Mouse (Mus musculus) spleen, embryonic (tissue): ENCODE results near the gene Kazald1.
"Not testable (repeated sequence)": the region's sequence is repeated elsewhere in the genome, so short reads cannot be mapped to it uniquely, and the experiment has no call there.

Source experiments
- CTCF ChIA-PET: fragments of 350-600 bp; sonication (Branson Sonifier 250); formaldehyde crosslinking; loops from one replicate; lab custom pipeline; 2022; lab: Charles Lee

Gene Kazald1

DNA sequence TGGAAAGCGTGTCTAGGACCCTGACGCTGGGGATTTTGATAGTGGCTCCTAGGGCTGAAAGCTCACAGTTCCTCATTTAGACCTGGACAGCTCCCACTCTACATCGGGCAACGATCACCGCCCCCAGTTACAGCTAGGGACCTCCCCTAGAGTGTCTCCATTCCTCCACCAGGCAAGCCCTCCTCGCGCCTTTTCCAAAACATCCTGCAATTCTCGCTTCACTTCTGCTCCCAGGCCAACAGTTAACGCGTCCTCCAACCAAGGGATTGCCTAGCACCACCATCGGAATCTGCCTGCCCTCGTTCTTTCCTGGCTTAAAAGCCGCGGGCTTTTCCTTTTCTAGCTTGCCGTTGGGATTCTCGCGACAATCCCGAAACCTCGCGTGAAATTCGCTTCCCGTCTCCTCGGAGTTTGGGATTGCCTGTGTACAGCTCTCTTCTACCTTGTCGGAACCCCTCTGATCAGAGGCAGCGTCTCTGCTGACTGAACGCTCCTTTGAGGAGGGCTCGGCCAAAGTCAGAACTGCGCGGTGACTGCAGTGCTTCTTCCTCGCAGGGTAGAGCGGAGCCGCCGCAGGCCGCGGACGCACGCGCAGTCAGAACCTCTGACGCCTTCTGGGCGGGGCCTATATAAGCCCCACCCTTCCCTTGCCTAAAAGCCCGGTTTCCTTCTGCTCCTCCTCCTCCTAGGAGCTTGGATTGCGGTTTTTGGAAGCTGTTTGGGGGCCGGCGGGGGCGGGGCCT lies at the start of gene Kazald1:
Gene Kazald1 (plus strand): TSS at position 662 of the 743 bp plus-strand sequence.
- CTCF ChIA-PET: interaction anchor here (0.6 to 2.3 kb wide), 4 partner anchors 17 to 1616 kb away, joined by 3 to 9 read pairs (median 5); partner anchors contain the start of gene Twnk

DNA sequence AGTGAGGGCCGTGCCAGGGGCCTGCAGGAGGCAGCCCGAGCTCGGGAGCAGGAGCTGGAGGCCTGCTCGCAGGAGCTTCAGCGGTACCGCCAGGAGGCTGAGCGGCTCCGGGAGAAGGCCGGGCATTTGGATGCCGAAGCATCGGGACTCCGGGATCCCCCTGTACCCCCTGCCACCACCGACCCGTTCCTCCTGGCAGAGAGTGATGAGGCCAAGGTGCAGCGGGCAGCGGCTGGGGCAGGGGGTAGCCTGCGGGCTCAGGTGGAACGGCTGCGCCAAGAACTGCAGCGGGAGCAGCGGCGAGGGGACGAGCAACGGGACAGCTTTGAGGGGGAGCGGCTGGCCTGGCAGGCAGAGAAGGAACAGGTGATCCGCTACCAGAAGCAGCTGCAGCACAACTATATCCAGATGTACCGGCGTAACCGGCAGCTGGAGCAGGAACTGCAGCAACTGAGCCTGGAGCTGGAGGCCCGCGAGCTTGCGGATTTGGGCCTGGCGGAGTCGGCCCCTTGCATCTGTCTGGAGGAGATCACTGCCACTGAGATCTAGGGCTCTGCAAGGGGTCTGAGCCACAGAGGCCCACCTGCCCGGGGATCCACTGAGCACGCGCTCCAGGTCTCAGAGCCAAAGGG lies 49.0 kb upstream of the Kazald1 start:
- CTCF ChIA-PET: interaction anchor here (0.7 kb wide), 2 partner anchors 15 to 131 kb away, joined by 7 to 8 read pairs; no protein-coding TSS in a partner anchor

DNA sequence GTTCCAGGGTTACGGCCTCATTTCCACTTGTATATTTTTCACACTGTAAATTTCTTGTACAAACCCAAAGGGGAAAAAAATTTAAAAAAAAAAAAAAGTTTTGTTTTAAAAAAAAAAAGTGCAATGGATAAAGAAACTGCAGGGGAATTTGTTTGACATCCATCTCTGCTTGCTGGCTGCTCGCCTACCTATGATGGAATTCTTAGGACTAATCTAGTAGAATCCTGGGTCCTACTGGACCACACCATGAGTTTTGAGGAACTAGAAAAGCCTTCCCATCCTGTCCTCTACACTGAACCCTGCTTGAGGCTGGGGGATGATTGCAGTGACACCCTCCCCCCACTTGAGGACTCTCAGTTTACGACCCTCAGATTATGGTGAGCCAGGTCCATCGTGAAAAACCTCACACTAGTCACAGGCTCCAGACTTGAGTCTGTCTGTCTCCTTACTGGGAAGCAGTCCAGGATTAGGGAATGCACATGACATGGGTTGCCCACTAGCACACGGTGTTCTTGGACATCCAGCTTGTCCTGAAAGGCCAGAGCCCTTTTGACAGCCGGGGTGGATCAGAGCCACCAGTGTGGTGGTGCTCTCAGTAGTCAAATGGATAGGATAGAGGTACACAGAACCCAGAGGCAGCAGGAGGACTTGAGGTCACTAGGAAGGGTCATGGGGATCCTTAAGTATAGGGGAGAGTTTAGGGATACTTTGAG lies 47.9 kb upstream of the Kazald1 start:
- CTCF ChIA-PET: interaction anchor here (0.6 to 0.7 kb wide), 3 partner anchors 16 to 130 kb away, joined by 3 to 8 read pairs (median 7); no protein-coding TSS in a partner anchor

DNA sequence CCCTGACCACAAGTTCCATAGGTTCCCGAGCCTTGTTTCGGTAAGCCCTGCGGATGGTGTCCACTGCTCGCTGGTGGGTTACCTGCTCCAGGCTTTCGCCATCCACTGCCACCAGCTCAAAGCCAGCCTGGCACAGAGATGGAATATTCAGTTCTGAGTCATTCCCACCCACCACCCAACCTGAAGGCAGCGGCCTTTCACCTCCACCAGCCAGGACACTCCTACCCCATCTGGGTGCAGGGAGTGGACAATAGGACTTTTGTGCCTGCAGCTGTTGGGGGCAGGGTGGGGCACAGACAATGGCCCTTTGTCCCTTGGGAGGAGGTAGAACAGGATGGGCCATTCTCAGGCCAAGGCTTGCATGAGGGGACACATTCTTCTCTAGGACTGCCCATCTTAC lies 47.2 kb upstream of the Kazald1 start:
- CTCF ChIA-PET: no interaction called here

DNA sequence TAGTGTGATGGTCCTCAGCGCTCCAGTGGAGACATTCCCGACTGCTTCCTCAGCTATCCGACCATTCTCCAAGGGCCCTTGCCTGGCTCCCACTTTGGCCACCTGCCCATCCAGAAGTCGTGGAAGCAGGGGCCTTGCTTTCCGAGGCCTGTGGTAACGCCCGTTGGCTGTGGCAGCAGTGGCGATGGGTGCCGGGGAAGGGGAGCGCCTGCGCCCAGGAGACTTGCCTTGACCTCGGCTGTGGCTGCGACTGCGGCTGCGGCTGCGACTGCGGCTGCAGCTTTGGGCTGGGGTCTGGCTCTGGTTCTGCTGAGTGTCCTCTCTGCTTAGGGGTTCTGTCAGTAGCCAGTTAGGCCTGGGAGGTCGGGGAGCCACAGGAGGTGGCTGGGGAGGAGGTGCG lies 46.3 kb upstream of the Kazald1 start:
- CTCF ChIA-PET: interaction anchor here (0.6 kb wide), 1 partner anchor 15 kb away, joined by 3 read pairs; no protein-coding TSS in a partner anchor

DNA sequence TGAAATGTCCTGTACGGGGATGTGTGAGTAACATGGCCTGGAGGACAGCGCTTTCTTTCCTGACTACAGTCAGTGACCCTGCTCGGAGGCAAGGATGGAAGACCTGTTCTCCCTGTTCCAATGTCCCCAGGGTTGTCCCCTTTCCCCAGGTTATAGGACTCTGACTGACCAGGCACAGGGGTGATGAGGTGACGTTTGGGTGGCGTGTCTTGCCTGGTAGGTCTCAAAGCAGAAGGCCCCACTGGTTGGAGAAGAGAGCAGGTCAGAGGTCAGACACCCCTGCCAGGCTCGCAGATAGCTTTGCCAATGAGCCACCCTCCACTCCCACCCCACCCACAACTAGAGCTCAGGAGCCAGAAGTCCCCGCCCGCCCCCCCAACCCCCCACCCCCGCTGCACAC lies 45.5 kb upstream of the Kazald1 start:
- CTCF ChIA-PET: interaction anchor here (1.0 to 3.6 kb wide), 3 partner anchors 13 to 22 kb away, joined by 3 to 29 read pairs (median 24); no protein-coding TSS in a partner anchor

DNA sequence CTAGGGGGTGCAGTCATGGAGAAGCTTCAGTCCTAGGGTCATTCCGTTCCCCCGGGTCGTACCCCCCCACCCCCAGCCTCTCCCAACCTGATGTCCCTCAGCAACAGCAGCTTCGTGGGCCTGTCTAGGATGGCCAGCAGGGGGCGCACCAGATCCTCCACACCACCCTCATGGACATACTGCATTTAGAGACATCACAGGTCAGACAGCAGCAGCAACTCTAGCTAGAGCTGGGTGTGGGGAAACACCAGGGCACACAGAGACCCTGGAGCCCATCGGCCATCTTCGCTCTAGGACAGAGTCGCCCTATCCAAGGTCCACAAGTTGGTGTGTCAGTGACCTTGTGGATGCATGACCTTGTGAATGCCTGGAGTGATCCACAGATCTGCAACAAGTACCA lies 44.9 kb upstream of the Kazald1 start:
- CTCF ChIA-PET: interaction anchor here (0.6 to 3.6 kb wide), 5 partner anchors 10 to 150 kb away, joined by 3 to 29 read pairs (median 7); no protein-coding TSS in a partner anchor

DNA sequence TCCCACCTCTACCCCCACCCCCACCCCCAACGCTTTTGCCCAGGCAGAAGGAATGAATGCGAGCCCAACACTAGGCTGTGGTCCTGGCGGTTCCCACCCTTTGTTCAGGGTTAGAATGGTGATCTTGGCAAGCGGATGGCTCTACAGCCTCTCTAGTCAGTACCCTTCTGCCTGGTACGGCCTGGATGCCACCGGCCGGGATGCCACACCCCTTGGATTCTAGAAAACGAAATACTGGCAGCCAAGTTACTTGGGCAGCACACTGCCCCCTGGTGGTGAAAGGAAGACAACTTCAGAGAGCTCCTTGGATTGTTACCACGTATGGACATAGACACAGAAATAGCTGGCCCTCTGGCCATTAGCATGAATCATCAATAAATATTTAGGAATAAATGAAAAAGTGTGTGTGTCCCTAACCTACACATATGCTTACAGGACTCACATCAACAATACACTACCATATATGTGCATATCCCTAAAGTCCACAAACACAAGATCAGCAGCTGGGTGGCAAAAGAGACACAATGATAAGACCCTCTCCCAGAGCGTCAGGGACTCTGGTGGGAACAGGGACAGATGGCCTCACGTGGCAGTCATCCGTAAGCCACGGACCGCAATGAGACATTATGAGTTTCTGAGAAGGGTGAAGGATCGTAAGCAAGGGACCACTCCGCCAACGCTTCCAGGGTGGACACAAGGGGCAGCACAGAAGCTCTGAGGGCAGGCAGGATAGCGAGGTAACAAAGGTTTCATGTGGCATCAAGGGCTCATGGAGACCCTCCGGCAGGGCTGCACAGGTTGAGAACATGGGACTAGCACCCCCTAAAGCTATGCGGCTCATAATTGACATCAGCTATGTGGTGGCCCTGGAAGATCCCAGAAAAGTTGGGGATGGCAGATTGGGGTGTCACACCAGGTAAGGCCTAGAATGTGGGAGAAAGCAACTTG lies 44.0 kb upstream of the Kazald1 start:
- CTCF ChIA-PET: interaction anchor here (0.6 to 3.6 kb wide), 9 partner anchors 10 to 886 kb away, joined by 3 to 29 read pairs (median 4); partner anchors contain the start of genes Sfxn3 and Twnk

DNA sequence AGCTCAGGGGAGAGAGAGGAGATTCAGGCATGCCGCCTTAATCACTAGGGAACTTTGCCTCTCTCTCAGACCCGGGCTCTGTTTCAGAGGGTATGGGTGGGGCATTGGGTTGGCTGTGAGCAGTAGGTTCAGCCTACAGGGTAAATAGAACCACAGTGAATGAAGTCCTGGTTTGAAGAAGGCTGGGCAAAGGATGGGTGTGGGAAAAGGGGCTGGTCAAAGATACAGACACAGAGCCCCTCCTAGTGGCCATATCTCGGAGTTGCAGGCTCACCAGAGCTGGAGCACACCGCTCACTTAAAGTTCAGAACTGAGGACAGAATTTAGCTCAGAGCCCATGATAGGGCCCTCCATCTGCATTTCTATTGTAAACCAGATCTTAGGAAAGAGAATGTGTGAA lies 43.3 kb upstream of the Kazald1 start:
- CTCF ChIA-PET: interaction anchor here (1.1 to 3.6 kb wide), 4 partner anchors 15 to 26 kb away, joined by 3 to 29 read pairs (median 15); partner anchors contain the start of genes Sfxn3 and Twnk

DNA sequence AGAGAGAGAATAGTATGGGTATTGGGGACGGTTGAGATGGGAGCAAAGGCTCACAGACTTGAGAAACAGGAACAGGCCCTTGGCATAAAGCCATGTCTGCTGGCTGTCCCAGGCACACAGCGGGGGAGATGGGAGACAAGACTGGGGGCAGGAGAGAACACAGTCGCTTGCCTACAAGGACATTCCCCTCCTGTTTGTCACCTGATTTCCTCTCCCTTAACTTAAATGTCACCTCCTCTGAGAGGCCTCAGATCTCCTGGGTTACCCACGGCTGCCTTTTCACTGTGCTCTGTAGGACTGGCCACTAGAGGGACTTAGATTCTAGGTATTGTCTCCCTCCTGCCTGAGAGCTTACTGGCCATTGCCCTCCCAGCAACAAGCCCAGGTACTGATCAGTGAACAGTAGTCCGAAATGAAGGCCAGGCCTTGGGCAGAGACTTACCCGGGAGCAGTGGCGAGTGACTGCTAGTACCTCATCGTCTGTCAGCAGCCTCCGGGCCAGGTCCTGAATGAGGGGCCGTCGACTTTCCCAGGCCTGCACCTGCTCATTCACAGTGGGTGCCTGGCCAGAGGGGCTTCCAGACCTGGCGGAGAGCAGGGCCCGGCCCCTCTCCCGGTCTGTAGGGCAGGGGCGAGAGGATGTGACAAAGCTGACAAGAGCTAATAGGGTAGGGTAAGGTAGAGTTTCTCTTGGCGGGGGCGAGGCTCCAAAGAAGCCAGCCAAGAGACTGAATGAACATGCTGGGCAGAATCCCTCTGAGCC lies 42.3 kb upstream of the Kazald1 start:
- CTCF ChIA-PET: interaction anchor here (3.6 kb wide), 1 partner anchor 16 kb away, joined by 29 read pairs; no protein-coding TSS in a partner anchor

DNA sequence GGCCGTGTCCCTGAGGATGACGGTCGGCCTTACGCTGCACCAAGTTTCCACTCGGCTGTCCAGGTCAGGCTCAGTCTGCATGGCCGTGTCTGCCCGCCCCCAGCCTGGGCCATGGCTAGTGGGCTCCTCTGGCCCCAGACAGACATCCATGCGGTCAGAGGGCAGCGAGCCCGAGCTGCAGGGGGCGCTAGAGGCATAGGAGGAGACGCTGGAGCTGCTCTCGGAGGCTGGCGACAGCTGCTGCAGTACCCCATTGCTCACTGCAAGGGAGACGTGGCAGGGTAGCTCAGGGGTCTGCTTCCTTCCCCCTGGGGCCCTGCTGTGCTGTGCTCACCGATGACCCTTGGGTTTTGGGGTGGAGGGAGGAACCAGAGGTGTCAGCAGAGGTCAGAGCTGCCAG lies 38.2 kb upstream of the Kazald1 start:
- CTCF ChIA-PET: no interaction called here

DNA sequence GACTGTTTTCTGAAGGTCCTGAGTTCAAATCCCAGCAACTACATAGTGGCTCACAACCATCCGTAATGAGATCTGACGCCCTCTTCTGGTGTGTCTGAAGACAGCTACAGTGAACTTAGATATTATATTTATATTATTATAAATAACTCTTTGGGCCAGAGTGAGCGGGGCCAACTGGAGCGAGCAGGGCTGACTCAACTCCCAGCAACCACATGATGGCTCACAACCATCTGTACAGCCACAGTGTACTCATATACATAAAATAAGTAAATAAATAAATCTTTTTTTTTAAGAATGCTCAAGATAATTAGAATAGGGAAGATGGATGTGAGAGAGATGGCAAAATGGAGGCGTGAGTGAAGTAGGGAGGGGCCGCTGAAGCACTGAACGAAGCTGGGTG lies 36.8 kb upstream of the Kazald1 start:
- CTCF ChIA-PET: not testable (repeated sequence)

DNA sequence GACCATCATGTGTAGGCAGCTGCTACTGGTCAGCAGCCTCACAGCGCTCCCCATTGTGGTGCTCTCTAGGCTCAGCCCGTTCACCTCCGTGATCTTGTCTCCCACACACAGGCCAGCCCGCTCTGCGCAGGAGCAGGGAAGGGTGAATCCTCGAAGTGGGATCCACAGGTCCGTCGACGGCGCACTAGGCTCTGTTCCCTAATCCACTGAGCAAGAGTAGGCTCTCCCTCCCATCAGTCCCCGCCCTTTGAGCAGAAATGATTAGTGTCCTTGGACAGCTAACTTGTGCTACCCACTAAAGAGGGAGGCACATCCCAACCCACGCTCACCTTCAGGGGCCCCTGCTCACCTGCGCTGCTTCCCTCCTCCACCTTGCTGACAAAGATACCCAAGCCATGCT lies 34.8 kb upstream of the Kazald1 start:
- CTCF ChIA-PET: no interaction called here

DNA sequence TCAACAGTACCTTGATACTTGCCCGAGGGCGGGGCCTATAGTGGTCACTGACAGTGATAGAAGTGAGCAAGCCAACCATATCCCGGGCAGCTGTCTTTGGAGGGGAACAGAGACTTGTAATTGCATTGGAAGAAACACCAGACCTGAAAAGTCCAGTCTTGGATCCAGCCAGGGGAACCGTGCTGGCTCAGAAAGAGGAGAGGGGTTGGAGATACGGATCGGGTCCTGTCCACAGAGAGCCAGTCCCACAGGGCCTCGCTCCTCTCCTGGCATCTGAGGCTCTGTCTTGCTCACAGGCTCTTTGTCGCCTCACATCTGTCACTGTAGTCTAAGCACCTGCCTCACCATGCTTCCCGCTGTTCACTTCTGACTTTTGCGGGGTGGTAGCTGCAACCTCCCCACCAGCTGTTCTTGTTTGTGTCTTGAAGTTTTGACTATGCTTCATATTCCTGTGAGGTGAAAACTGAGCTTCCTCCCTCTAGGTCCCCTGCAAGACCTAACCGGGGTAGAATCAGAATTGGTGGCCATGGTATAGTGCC lies 30.6 kb upstream of the Kazald1 start:
- CTCF ChIA-PET: interaction anchor here (0.6 kb wide), 1 partner anchor 27 kb away, joined by 6 read pairs; no protein-coding TSS in a partner anchor

DNA sequence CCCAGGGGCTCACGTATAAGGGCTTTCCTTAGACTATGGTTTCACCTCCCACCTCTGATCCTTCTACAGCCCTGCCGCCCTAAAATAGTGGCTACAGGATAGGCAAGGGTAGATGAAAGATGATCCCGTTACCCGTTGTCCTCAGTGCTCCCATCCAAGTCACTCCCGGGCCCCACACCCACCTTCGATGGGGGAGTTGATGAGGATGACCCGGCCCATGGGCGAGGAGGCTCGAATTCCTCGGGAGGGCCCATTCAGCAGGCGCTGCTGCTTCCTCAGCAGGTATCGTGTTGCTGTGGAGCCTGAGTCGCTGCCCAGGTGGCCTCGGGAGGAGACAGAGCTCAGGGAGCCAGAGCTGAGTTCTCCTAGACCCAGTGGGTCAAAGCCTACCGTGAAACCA lies 29.8 kb upstream of the Kazald1 start:
- CTCF ChIA-PET: no interaction called here

DNA sequence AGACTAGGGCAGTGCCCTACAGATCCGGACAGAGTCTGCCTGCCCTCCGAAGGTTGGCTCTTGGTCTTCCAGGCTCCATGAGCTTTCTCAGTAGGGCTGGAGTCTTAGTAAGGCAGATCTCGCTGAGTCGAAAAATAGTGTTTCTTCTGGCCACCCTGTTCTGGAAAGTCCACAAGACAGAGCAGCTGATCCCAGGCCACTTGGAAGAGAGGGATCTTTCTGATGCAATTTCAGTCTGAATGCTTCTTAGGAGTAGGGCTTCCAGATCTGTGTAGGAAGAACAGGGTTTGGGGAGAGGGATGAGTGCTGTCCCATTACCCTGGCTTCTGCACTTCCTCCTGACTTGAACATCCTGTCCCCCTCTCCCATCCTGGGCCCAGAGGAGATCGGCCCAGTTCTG lies 29.4 kb upstream of the Kazald1 start, which contains the start of gene Pdzd7:
Gene Pdzd7 (minus strand): TSS at position 67 of the 400 bp plus-strand sequence.
- CTCF ChIA-PET: no interaction called here

DNA sequence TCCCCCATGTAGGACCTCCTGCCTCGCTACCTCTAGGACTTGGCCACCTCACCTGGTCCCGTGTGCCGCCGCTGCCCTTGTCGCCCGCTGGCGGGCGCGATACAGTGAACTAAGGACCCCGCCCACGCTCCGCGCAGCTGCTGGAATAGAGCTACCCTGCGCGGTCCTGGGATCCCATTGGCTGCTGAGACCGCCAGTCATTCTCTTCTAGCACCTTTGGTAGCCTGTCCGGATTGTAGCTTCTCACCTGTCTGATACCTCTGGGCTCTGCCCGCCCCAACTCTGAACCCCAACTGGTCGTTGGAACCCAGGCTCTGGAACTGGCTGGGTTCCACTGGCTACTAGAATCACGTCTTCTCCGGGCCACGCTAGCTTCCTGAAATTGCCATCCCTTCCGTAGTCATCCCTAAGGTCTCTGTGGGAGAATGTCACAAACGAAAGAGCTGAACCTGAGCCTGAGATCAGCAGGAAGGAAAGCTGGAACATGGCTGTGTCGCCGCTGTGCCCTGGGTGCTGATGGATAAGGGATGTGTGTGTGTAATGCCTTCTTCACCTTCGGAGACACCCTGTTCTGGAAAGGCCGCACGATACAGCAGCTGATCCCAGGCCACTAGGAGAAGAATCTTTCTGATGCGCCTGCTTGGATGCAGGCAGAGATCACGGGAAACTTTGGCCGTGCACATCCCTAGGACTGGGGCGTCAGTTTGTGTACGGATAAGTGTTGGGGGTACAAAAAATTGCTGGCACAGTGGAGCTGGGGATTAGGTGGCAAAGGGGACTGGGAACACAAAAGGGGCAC lies 28.3 kb upstream of the Kazald1 start:
- CTCF ChIA-PET: interaction anchor here (0.5 to 1.6 kb wide), 3 partner anchors 11 to 964 kb away, joined by 4 to 6 read pairs (median 4); no protein-coding TSS in a partner anchor

DNA sequence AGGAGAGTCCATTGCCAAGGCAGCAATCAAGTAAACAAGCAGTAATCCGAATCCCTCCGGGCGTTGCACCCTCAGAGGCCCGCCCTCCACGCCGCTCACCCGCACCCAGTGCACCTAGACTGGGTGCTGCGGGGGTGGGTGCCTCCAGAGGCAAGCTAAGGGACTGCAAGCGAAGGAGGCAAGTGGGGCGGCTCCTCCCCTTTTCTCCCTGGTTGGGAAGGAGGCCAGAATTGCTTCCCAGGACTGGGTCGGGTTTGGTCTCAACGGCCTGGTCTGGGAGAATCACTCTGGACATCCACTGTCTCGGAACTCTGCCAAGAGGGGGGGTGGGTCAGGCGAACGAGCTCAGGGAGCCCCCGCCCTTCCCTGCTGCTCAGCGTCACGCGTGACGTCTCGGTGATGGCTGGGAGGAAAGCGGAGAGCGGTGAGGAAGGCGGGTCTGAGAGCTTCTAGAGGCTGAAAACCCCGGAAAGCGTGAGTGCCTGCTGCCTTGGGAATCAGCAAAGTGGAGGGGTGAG lies 27.6 kb upstream of the Kazald1 start, which contains the start of gene Sfxn3:
Gene Sfxn3 (plus strand): TSS at position 87 of the 518 bp plus-strand sequence.
- CTCF ChIA-PET: interaction anchor here (0.8 to 1.6 kb wide), 3 partner anchors 10 to 21 kb away, joined by 4 to 7 read pairs (median 6); no protein-coding TSS in a partner anchor
